Mouse (Mus musculus): ENCODE results near the gene Ampd3.
A peak's percentile ranks its signal among the peaks of the same experiment; 100 is the strongest.

Gene Ampd3

GRCm38 (mm10) chr7:110804266-110804665 is 36.3 kb downstream of the Ampd3 start:
- DNase-seq = no peak

GRCm38 (mm10) chr7:110807460-110808030 is 39.5 kb downstream of the Ampd3 start:
- DNase-seq = no peak

GRCm38 (mm10) chr7:110808962-110809361 is 41.0 kb downstream of the Ampd3 start:
- no peak for DNase-seq

GRCm38 (mm10) chr7:110809585-110810557 is 41.9 kb downstream of the Ampd3 start:
- DNase-seq = no peak

GRCm38 (mm10) chr7:110810995-110811394 is 43.0 kb downstream of the Ampd3 start:
- no peak for DNase-seq

- no peak for DNase-seq
Measured at GRCm38 (mm10) chr7:110811529-110811928, 43.5 kb downstream of the Ampd3 start.

- no peak for DNase-seq
Measured at GRCm38 (mm10) chr7:110813983-110814382, 46.0 kb downstream of the Ampd3 start.

DNA sequence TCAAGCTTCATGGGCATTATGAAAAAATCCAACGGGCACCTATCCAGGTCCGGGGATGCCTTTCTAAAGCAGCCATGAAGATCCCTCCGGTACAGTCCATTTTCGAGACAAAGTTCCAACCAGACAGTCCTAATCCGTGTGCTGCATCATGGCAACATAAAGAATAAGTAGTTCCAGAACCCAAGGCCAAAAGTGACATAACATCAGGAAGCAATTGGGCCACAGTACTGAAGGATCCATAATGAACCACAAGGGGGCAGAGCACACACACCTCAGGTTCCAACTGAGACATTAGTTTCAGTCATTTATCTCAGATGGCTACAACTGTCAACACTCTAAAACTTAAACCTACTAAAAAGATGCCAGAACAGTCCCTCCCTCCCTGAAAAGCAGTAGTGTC is 48.0 kb downstream of the Ampd3 start:
- no peak for DNase-seq

- DNase-seq = peak; percentile 42
Measured at GRCm38 (mm10) chr7:110818206-110818605, 50.2 kb downstream of the Ampd3 start.

GRCm38 (mm10) chr7:110818787-110819350 is 50.9 kb downstream of the Ampd3 start:
- no peak for DNase-seq

DNA sequence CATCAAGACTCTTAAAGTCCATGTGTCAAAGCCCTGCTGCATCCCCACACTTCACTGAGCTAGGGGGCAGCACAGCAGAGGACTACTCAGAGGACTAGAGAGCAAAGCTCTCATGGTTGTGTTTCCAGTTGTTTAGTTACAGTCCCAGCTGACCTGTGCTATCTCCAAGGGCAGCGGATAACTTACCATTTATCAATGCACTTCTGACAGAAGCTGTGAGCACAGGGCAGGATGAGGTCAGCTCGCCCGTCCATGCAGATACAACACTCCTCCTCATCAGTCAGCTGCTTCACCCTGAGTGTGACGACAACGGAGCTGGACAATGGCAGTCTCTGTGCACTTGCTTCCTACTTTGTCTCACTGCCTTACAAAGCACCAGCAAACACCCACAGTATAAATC is 53.1 kb downstream of the Ampd3 start:
- no peak for DNase-seq

DNA sequence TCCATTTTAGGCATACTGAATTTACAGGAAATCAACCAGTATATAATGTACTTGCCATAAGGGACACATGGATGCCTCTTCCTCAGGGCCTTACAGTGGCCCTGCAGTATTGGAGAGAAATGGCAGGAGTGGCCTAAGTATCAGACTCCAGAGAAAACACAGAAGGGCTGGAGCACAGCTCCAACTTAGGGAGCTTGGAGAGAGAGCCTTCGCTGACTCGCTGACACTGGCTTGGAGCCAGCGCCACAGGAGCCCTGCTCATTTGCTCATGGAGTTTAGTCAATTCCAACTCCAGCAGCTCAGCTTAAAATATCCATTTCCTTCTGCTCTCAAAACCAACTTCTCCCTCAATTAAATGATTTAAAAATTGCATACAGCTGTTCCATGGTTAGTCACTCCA is 53.6 kb downstream of the Ampd3 start:
- DNase-seq = no peak

- DNase-seq = no peak
Measured at GRCm38 (mm10) chr7:110822055-110822454, 54.0 kb downstream of the Ampd3 start.

GRCm38 (mm10) chr7:110823076-110823475 is 55.1 kb downstream of the Ampd3 start:
- DNase-seq = no peak

GRCm38 (mm10) chr7:110823593-110823992 is 55.6 kb downstream of the Ampd3 start:
- DNase-seq = no peak

- no peak for DNase-seq
Measured at GRCm38 (mm10) chr7:110823995-110824953, 56.3 kb downstream of the Ampd3 start.

- DNase-seq = no peak
Measured at GRCm38 (mm10) chr7:110833024-110833423, 65.0 kb downstream of the Ampd3 start.

DNA sequence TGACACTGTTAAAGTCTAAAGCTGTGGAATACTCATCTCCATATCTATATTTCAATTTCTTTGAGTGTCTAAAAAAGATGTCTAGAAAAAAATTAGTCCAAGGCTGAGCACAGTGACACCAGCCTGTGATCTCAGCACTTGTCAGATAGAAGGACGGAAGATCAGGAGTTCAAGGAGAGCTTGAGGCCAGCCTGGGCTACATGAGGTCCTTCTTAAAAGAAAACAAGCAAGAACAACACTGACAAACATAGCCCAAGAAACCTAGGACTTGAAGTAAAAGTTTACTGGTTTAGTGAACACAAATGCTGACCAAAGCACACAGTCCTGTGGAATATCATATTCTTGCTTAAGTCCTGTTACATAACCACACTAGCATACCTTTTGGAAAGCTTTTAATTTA is 66.0 kb downstream of the Ampd3 start:
- DNase-seq = no peak

DNA sequence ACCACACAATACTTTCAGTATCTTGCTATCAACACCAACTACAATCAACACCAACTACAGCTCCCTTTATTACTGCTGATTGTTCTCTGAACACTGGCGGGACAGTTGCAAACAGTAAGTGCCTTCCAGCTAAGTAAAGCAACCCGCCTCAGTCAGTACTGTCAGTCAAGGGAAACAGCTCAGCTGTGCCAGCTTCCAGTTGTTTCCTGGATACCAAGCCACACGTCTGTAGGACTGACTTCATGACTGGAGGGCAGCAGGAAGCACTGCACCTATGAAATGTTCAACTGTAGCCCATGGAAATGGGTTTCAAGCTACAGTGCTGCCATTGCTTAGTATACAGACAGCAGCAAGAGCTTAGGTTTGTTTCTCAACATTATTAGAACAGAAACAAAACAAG is 66.5 kb downstream of the Ampd3 start:
- no peak for DNase-seq

DNA sequence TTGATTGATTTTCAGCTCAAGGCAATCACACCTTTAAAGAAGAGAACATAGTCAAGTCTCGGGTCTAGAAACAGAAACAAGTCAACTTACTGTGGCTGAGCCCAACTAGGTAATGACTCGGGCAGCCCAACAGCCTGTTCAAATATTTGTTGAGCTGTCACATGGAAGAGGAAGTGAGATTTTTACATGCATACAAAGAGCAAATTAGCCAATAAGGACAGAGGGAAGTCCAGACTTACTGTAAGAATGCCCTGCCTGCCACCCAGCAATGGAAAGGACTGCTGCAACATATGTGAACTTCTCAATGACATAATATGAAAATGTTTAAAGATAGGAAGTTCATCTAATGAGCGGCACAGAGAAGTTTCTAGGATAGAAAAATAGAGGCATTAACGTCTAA is 72.3 kb downstream of the Ampd3 start:
- DNase-seq = no peak

GRCm38 (mm10) chr7:110843916-110844874 is 76.2 kb downstream of the Ampd3 start, which contains the start of gene Rnf141:
Gene Rnf141 (minus strand): TSS chr7:110844457.
- peak; percentile 88 for DNase-seq
